Mouse (Mus musculus): ENCODE data around the gene BC024978.

BC024978 gene

DNA sequence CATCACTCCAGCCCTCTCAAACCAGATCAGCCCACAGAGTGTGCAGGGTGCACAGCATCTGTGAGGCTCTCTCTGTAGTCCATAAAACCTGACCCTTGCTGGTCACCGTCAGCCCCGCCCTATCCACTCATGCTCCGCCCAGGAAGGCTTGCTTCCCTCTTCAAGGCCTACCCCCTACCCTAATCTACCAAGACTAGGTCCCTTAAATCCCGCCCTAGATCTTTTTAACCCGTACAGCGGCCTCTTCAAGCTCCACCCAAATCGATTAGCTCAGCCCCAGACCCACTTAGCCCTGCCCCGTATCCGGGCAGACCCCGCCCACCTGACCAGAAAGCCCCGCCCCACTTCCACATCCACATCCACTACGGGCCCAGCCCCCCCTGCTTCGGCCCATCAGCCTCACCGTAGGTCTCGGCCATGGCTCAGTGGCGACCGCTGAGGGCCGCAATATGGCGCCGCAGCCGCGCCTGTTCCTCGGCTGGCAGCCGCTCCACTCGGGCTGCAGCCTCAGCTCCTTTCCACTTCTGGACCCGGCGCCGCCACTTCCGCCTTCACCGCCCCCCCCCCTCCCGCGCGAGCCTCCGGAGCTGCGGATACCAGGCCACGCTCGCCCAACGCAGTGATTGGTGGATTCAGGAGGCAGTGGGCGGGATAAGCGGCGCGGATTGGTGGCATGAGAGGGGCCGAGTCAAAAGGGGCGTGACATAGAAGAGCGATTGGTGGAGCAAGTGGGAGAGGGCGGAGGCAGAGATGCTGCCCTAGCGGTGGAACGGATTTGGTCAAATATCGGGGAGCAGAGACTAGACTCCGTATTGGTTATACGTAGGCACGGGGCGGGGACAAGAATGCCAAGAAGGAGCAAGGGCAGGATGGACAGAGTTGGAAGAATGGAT lies 17.0 kb upstream of the BC024978 start, which contains the start of gene Rab4b:
TSS of gene Rab4b (minus strand) at position 573 of the 893 bp plus-strand sequence.
- peak; percentile 100 for DNase-seq

GRCm38 (mm10) chr7:27179217-27179918 lies 16.2 kb upstream of the BC024978 start:
- no peak for DNase-seq

DNA sequence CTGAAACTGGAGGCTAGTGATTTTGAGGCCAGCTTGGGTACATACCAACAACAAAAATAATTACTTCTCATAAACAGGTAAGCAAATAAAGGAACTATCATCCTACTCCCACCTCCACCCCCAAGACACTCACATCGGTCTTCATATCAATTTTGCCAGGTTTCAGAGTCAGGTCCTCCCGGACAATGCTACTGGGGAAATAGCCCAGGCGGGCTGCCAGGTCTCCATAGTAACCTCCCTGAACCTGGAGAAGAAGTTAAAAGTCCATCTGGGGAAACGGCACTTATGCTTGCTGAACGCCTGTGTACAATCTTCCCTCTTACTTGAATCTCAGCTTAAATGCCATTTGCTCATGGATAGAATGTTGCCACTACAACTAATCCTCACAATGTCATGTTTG lies 15.5 kb upstream of the BC024978 start:
- DNase-seq: no peak

DNA sequence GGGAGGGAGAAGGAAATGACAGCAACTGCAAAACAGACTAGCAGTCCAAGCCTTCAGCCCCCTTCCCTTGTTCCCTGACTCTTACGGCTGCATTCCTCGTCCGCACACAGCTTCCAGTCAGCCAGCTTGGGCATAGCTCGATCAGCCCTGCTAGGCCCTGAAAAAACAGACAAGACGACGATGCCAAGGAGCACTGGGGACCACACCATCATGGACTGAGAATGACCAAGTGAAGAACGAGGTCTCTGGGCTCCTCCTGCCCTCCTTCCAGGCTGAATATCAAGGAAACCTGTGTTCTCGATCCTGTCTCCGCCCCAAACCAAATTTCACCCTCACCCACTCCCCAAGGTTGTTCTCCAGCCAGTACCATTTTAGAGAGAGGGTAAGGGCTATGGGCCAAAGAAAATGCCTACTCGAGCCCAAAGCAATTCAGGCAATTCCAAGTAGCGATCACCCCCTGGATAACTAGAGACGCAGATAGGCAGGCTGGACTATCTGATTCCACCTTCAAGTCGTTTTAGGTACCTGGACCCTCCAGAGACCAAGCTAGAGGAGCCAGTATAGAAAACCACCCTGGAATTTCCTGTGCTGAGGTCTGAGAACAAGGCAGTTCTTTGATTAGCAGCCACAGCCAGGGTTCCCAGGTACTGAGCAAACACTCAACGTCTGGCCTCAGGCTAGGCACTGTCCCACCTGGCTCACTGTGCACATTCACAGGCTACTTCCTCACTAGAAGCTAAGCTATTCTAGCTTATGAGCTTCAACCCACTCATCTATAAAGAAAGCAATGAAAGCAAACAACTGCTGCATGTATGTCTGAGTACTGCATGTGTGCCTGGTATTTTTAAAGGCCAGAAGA lies 14.5 kb upstream of the BC024978 start, which contains the start of the genes Gm21983 and Mia:
TSS of gene Gm21983 (minus strand) at position 250 of the 859 bp plus-strand sequence.
TSS of gene Mia (minus strand) at position 321 of the 859 bp plus-strand sequence.
- DNase-seq: no peak

DNA sequence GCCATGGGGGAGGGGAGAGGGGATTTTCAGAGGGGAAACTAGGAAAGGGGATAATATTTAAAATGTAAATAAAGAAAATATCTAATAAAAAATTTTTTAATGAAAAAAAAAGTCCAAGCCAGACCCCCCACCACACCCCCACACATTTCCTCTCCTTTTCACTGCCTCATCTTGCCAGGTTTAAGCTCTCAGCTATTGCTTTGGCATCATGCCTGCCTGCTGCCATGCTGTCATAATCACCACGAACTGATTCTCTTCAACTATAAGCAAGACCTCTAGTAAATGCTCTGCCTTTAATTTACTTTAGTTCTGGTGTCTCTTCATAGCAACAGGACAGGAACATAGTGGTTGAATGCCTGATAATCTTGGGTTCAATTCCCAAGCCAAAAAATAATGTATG lies 13.1 kb upstream of the BC024978 start:
- no peak for DNase-seq

GRCm38 (mm10) chr7:27184964-27185363 lies 10.6 kb upstream of the BC024978 start:
- no peak for DNase-seq

GRCm38 (mm10) chr7:27185986-27186385 lies 9.6 kb upstream of the BC024978 start:
- no peak for DNase-seq

- no peak for DNase-seq
These were observed 6.2 kb upstream of the BC024978 start for GRCm38 (mm10) chr7:27189271-27189931.

- no peak for DNase-seq
These were observed 3.1 kb upstream of the BC024978 start for GRCm38 (mm10) chr7:27192434-27192833.

GRCm38 (mm10) chr7:27193731-27194130 lies 1.9 kb upstream of the BC024978 start:
- DNase-seq: no peak

- no peak for DNase-seq
These were observed 1.6 kb downstream of the BC024978 start for GRCm38 (mm10) chr7:27197136-27197535.

- no peak for DNase-seq
These were observed 2.1 kb downstream of the BC024978 start for GRCm38 (mm10) chr7:27197634-27198033.

DNA sequence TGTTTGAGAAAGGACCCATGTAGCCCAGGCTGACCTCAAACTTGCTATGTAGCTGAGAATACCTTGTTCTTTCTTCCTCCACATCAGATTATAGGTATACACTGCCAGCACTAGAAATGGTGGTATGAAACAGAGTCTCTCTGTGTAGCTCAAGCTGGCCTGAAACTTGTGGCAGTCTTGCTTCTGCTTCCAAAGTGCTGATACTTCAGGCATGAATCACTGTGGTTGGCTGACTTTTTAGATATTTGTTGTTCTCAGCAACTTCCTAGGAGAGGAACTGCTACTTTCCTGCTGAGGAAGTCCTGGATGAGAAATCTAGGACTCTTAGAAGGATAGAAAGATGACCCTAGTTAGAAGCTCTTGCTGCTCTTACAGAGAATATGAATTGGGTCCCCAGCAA lies 2.8 kb downstream of the BC024978 start:
- DNase-seq: no peak

DNA sequence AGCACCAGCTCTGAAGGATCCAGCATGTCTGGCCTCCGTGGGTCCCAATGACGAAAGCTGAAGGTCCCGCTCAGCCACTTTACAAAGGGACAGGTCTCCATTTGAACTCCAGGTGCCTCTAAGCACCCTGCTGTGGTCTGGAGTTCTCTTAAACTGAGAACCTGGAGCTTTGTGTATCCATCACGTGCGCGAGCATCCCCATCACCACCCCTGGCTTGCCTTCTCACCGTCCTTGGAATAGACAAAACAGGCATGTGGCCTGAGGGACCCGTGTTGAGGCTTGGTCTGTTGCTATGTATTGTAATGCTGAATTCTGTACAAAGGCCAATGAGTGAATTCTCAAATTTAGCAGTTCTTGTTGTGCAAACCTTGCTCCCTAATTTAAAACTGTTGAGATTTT lies 3.2 kb downstream of the BC024978 start:
- DNase-seq: no peak

GRCm38 (mm10) chr7:27203730-27204449 lies 8.3 kb downstream of the BC024978 start:
- no peak for DNase-seq

DNA sequence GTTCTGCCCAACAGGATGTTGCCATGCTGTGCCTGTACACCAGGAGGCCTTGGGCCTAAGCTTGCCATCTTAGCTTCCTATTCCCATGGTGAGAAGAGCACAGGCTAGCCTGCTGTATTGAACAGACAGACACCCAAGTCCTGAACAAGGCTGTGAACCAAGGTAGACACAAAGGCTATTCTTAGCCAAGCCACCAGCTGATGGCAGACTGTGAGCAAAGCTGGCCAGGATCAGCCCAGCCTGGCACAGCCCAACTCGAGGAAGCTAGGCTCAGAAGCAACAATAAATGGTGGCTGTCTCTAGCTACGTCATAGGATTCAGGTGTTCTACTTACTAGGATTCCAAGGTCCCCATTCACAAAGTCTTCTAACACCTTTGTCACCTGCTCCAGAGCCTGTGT lies 17.0 kb downstream of the BC024978 start:
- DNase-seq: no peak

- no peak for DNase-seq
These were observed 23.0 kb downstream of the BC024978 start for GRCm38 (mm10) chr7:27218586-27218985.

- DNase-seq: no peak
These were observed 24.4 kb downstream of the BC024978 start for GRCm38 (mm10) chr7:27219937-27220336.

- DNase-seq: no peak
These were observed 26.4 kb downstream of the BC024978 start for GRCm38 (mm10) chr7:27221939-27222338.

GRCm38 (mm10) chr7:27222538-27222937 lies 27.0 kb downstream of the BC024978 start:
- no peak for DNase-seq

- peak; percentile 71 for DNase-seq
These were observed 29.4 kb downstream of the BC024978 start for GRCm38 (mm10) chr7:27224877-27225575.
